Mouse (Mus musculus): ENCODE results near the gene Rnf141.

DNA sequence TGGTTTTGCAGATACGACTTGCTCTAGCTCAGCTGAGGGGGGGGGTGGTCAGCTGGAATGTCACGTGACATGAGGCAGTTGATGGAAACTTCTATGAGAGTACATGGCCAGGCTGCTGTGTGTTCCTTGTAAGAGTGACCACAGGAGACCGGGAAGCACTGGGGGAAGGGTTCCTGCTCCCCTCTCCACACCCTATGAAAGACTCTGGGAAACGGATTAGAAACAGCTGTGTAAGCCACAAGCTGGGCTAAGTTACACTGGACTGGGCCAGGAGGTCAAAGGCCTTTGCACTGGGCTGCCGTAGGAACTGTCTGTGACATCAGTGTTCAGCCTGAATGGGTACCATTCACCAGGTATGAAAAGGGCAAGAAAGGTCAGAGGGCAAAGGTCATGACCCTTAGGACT, 90.3 kb downstream of the Rnf141 start:
- TF ChIP-seq CTCF (conservative IDR thresholded peaks at IDR 0.05; ENCODE audit: low read length) (no peak), POU5F1 (IDR thresholded peaks at IDR 0.05; ENCODE audit: borderline replicate concordance, low read length) (no peak), NANOG (IDR thresholded peaks at IDR 0.05; ENCODE audit: borderline replicate concordance, low read length) (no peak)
